Mouse (Mus musculus) forebrain, postnatal 0 days (tissue): ENCODE measurements around the gene Noto. TPM values are rescaled to one million over a fixed set of nuclear protein-coding genes. Genes with fewer than 3 reads are reported as not detected.

Experiments
- ATAC-seq: fragments of 200-750 bp; cut with Nextera tagmentation; 2 replicates; pipeline ENCODE4 v1.8.0; 2017; ENCODE audit warnings: mild to moderate bottlenecking, moderate library complexity
- DNase-seq: peaks from one replicate; pipeline ENCODE4 v3.0.0-alpha.2; 2015
- H3K27ac ChIP-seq: fragments of 300-500 bp; sonication (generic); 2 replicates; pipeline ENCODE4 v1.5.1; 2014; ENCODE audit warnings: low read depth, mild to moderate bottlenecking, antibody characterized with exemption, low read length, moderate library complexity, mixed read lengths
- H3K27me3 ChIP-seq: fragments of 300-500 bp; sonication (generic); 2 replicates; pipeline ENCODE4 v1.6.1; 2014; ENCODE audit warnings: mild to moderate bottlenecking, low read length, mixed read lengths; ENCODE audit not compliant: insufficient read depth
- H3K36me3 ChIP-seq: fragments of 300-500 bp; sonication (generic); 2 replicates; pipeline ENCODE4 v1.6.1; 2014; ENCODE audit warnings: mild to moderate bottlenecking, moderate library complexity; ENCODE audit not compliant: insufficient read depth
- H3K4me1 ChIP-seq: fragments of 300-500 bp; sonication (generic); 2 replicates; pipeline ENCODE4 v1.6.1; 2014; ENCODE audit warnings: antibody characterized with exemption; ENCODE audit not compliant: insufficient read depth
- H3K4me2 ChIP-seq: fragments of 300-500 bp; sonication (generic); 2 replicates; pipeline ENCODE4 v1.6.1; 2014; ENCODE audit warnings: low read depth, mild to moderate bottlenecking, moderate library complexity
- H3K4me3 ChIP-seq: fragments of 300-500 bp; sonication (generic); 2 replicates; pipeline ENCODE4 v1.5.1; 2014; ENCODE audit warnings: low read depth, low read length, mixed read lengths
- H3K9ac ChIP-seq: fragments of 300-500 bp; sonication (generic); 2 replicates; pipeline ENCODE4 v1.6.1; 2014; ENCODE audit warnings: mild to moderate bottlenecking
- H3K9me3 ChIP-seq: fragments of 300-500 bp; sonication (generic); 2 replicates; pipeline ENCODE4 v1.6.1; 2016; ENCODE audit warnings: low read length
- CTCF ChIP-seq: sonication (generic); IDR thresholded peaks from 2 replicates; pipeline ENCODE4 v1.5.1; 2016; ENCODE audit warnings: antibody characterized with exemption, control low read depth, low read depth
- WGBS: fragments of 180-500 bp; shearing (Covaris S2); extraction: QIAGEN DNeasy Blood & Tissue Kit; methylation state at CpG from one replicate; pipeline ENCODE4 v1.1.7; 2014; 5-methylcytosine and 5-hydroxymethylcytosine counted together
- polyA plus RNA-seq: library from polyadenylated mRNA; unstranded; fragments of >200 nt; fragmentation: Nextera tagmentation; extraction: Ambion mirVana; gene quantifications from 2 replicates; pipeline ENCODE4 v1.2.1, GENCODE M21; 2015
- total RNA-seq: library from RNA; depleted of rRNA; stranded (reverse); fragments of >200 nt; gene quantifications from 2 replicates; pipeline ENCODE4 v1.2.3, GENCODE M21; 2014

Gene Noto
- total and polyA plus RNA-seq, 2 experiments from 2014 or later: not detected

DNA sequence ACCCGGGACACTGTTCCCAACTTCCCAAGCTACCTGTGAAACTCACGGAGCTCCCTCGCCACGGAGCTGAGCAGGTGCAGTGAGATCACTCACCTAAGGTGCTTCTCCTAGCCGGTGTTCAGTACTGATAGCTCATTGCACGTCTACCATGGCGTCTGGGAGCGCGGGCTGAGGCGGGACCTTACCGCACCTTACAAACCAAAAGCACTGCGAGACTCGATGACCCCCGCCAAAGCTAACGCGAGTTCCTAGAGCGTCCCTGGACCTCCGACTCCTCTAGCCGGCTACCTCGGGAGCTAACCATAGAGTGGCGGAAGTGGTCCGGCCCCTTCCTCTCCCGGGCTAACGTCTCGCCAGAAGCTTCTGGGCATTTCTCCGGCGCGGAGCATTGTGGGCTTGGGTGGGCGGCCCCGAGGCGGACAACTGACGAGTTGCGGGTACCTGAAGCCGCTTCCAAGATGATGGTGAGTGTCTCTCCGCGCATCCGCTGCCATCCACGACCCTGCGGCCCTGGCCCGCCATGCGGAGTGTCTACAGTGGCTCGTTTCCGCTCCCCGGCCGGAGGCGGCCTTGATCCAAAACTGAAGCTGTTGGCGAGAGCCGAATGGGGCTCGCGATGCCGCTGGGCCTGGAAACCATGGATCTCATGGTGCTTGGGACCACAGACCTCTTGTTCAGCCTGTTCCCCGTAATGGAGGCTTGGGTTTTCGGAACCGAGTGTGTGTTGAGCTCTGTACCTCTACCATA is 28.2 kb downstream of the Noto start, which contains the start of gene Pradc1:
TSS of gene Pradc1 (minus strand) at position 307 of the 747 bp plus-strand sequence.
- Histone ChIP-seq H3K4me1 (peaks cover 24% of the 10 kb centered on the region), H3K27me3 (no peaks in the 10 kb centered on the region), H3K9ac (peak within 1 kb of the TSS; percentile 66), H3K27ac (peak within 1 kb of the TSS; percentile 94), H3K9me3 (no peaks in the 10 kb centered on the region), H3K36me3 (no peaks in the 10 kb centered on the region), H3K4me2 (peak within 1 kb of the TSS; percentile 93), H3K4me3 (peak within 1 kb of the TSS; percentile 82)
- peak; percentile 92 for ATAC-seq
- 1% methylated on average over 54 of the region's 54 CpGs for WGBS
- no peak for TF ChIP-seq CTCF
- DNase-seq: peak; percentile 98

DNA sequence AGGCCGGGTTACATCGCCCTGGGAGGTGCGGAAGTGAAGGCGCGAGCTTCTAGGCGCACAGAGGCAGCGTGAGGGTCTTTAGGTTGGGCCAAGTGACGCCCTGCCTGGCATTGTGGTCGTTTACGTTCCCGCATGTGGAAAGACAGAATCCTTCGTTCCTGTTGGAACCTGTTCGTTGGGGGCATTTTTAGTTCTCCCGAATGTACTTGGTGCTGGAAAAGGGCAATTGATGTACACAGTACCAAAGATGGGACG is 28.7 kb downstream of the Noto start:
- H3K27ac ChIP-seq: peak overlapping the region; percentile 94
- DNase-seq (no peak), ATAC-seq (peak; percentile 5)
- peak overlapping the region; percentile 93 for H3K4me2 ChIP-seq
- H3K9me3 ChIP-seq: no peaks in the 10 kb centered on the region
- peaks cover 24% of the 10 kb centered on the region for H3K4me1 ChIP-seq
- H3K36me3 ChIP-seq: no peaks in the 10 kb centered on the region
- H3K27me3 ChIP-seq: no peaks in the 10 kb centered on the region
- 0% methylated on average over 15 of the region's 15 CpGs for WGBS
- TF ChIP-seq CTCF: no peak
- H3K4me3 ChIP-seq: peak overlapping the region; percentile 82
- peak overlapping the region; percentile 66 for H3K9ac ChIP-seq

DNA sequence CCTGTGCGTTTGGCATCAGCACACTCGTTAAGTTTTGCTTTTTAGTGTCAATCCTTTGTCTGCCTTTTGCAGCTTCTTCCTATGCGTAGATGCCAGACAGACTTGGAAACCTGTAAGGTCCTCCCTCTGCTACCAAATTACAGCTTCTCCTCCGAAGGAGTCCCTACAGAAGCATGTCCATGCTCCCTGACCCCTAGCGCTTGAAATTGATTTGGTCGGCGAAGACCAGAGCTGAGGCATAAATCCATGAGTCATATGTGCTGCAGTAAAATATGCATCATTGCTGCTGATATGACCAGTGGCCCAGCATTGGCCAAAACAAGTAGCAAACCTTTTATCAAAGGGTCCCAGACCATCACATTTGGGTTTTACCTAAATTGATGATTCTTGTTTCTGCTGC is 29.1 kb downstream of the Noto start:
- no peaks in the 10 kb centered on the region for H3K9me3 ChIP-seq
- no peak for TF ChIP-seq CTCF
- H3K9ac ChIP-seq: peak overlapping the region; percentile 66
- H3K27me3 ChIP-seq: no peaks in the 10 kb centered on the region
- ATAC-seq (no peak), DNase-seq (no peak)
- peak overlapping the region; percentile 94 for H3K27ac ChIP-seq
- H3K4me3 ChIP-seq: peak overlapping the region; percentile 82
- 12% methylated on average over 7 of the region's 7 CpGs for WGBS
- H3K36me3 ChIP-seq: no peaks in the 10 kb centered on the region
- peaks cover 24% of the 10 kb centered on the region for H3K4me1 ChIP-seq
- H3K4me2 ChIP-seq: peak overlapping the region; percentile 93

DNA sequence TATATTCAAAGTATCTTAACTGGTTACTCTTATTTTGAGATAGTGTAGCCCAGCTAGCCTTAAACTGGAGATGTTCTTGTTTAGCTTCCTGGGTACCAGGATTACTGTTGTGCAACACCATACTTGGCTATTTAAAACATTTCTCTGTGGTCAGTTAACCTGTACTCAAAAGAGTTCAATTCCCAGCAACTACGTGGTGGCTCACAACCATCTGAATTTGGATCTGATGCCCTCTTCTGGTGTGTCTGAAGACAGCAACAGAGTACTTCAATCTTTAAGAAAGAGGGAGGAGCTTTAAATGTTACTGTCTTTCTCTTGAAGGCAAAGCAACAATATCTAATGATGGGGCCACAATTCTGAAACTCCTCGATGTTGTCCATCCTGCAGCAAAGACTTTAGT is 35.9 kb downstream of the Noto start:
- no peak for TF ChIP-seq CTCF
- WGBS: 86% methylated on average over 2 of the region's 2 CpGs
- H3K9me3 ChIP-seq: no peaks in the 10 kb centered on the region
- no peaks in the 10 kb centered on the region for H3K27me3 ChIP-seq
- H3K4me1 ChIP-seq: peaks cover 6% of the 10 kb centered on the region; the same call in 1 of the 2 replicates
- no peak overlapping the region for H3K27ac ChIP-seq
- H3K9ac ChIP-seq: no peak overlapping the region
- no peak overlapping the region for H3K4me3 ChIP-seq
- peaks cover 53% of the 10 kb centered on the region for H3K36me3 ChIP-seq
- DNase-seq (no peak), ATAC-seq (no peak)
- H3K4me2 ChIP-seq: no peak overlapping the region

DNA sequence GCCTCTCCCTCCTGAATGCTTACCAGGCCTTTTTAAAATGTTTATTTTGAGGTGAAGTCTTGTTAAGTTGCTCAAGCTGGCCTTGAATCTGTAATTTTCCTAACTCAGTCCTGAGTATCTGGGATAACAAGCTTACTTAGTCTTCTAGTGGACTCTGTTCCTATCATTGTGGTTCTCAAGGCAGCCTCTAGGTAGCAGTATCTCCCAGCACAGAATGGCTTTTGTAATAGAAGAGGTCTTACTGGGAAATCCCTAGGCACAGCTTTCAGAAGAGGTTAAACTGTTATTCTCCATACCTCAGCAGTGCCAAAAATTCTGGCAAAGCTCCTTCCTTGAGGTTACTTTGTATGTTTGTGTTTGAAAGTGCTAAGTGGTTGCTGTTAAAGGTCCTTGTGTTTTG is 41.7 kb downstream of the Noto start:
- H3K36me3 ChIP-seq: peaks cover 96% of the 10 kb centered on the region
- H3K9ac ChIP-seq: no peak overlapping the region
- H3K4me2 ChIP-seq: no peak overlapping the region
- H3K4me1 ChIP-seq: no peaks in the 10 kb centered on the region
- H3K4me3 ChIP-seq: no peak overlapping the region
- DNase-seq: peak; percentile 67
- peak; percentile 76 for TF ChIP-seq CTCF
- peak; percentile 70; the same call in 1 of the 2 replicates for ATAC-seq
- H3K27ac ChIP-seq: no peak overlapping the region
- H3K27me3 ChIP-seq: no peaks in the 10 kb centered on the region
- no peaks in the 10 kb centered on the region for H3K9me3 ChIP-seq

DNA sequence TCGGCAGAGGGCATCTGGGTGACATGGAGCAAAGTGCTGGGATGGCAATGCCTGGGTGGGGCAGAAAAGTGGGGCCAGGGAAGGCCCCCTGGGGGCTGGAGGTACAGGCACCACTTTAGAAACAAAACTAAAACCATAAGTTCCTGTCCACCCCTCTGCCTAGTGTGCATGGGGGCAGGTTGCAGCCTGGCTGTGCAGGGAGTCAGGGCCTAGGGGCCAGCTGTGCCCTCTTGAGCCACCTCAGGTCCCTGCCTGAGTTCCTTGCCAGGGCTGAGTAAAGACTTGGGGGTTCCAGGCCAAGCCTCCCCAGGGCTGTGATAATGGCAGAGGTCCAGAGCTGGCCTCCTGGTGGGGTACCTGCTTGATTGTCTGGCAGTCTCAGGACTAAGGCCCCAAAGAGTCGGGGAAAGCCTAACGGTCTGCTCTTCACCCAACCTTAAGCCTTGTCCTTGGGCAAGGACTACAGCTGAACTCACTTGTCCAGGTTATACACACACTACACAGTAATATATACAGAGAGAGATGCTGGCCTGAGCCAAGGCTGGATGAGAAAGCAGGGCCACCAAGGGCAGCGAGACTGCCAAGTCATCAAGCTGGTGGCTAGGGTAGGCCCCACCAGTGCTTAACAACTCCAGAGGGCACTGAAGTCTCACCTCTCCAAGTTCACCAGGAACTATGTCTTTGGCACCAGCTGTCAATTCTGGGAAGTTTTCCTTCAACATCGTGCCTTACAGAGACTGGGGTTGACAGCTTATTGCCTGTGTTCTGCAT is 46.2 kb downstream of the Noto start:
- H3K27ac ChIP-seq: no peak overlapping the region
- TF ChIP-seq CTCF: no peak
- no peak overlapping the region for H3K4me3 ChIP-seq
- no peak overlapping the region for H3K9ac ChIP-seq
- H3K36me3 ChIP-seq: peaks cover 76% of the 10 kb centered on the region
- no peak for DNase-seq
- 69% methylated on average over 5 of the region's 5 CpGs for WGBS
- H3K4me1 ChIP-seq: no peaks in the 10 kb centered on the region
- ATAC-seq: no peak
- H3K27me3 ChIP-seq: no peaks in the 10 kb centered on the region
- no peak overlapping the region for H3K4me2 ChIP-seq
- no peaks in the 10 kb centered on the region for H3K9me3 ChIP-seq

DNA sequence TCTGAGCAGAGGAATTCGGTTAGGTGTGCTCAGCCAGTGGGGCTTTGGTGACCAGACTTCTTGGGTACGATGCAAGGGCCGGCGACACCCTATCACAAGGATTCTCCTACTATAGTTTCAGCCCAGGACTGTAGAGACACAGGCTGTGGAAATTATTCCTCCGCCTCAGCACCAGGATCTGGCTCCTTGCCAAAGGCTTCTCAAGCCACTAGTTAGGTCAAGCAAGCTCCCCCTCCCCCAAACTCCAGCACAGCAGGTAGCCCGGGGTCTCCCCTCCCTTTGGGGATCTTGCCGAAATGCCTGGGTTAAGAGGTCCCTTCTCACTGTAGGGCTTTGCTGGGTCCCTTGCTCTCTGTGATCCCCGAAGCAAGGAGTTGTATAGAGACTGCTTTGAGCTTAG is 48.3 kb downstream of the Noto start:
- no peak overlapping the region for H3K9ac ChIP-seq
- H3K4me1 ChIP-seq: no peaks in the 10 kb centered on the region
- H3K4me2 ChIP-seq: no peak overlapping the region
- H3K27me3 ChIP-seq: no peaks in the 10 kb centered on the region
- H3K4me3 ChIP-seq: no peak overlapping the region
- H3K36me3 ChIP-seq: peaks cover 58% of the 10 kb centered on the region
- H3K27ac ChIP-seq: no peak overlapping the region
- no peak for ATAC-seq
- DNase-seq: no peak
- no peaks in the 10 kb centered on the region for H3K9me3 ChIP-seq
- 56% methylated on average over 8 of the region's 8 CpGs for WGBS
- no peak for TF ChIP-seq CTCF
